Mouse (Mus musculus) hindbrain, embryonic 10.5 days (tissue): Measurements from ENCODE around the gene Thra. TPM values are rescaled to one million over a fixed set of nuclear protein-coding genes. Genes with fewer than 3 reads are reported as not detected.

Experiments used
- DNase-seq: peaks from one replicate; pipeline ENCODE4 v3.0.0-alpha.2; 2017; ENCODE audit warnings: low spot score
- H3K27ac ChIP-seq: fragments of 300-500 bp; sonication (generic); 2 replicates; pipeline ENCODE4 v1.5.1; 2016; ENCODE audit warnings: mild to moderate bottlenecking, moderate library complexity
- H3K27me3 ChIP-seq: fragments of 300-500 bp; sonication (generic); 2 replicates; pipeline ENCODE4 v1.6.1; 2016; ENCODE audit warnings: mild to moderate bottlenecking; ENCODE audit not compliant: poor library complexity, insufficient read depth, severe bottlenecking
- H3K36me3 ChIP-seq: fragments of 300-500 bp; sonication (generic); 2 replicates; pipeline ENCODE4 v1.6.1; 2016; ENCODE audit warnings: mild to moderate bottlenecking, moderate library complexity
- H3K4me1 ChIP-seq: fragments of 300-500 bp; sonication (generic); replicated peaks from 2 replicates; pipeline ENCODE4 v1.6.1; 2016; ENCODE audit warnings: mild to moderate bottlenecking
- H3K4me3 ChIP-seq: fragments of 300-500 bp; sonication (generic); 2 replicates; pipeline ENCODE4 v1.5.1; 2016; ENCODE audit warnings: mild to moderate bottlenecking, moderate library complexity
- H3K9me3 ChIP-seq: fragments of 300-500 bp; sonication (generic); 2 replicates; pipeline ENCODE4 v1.6.1; 2016; ENCODE audit warnings: mild to moderate bottlenecking, moderate library complexity
- WGBS: fragments of 180-500 bp; shearing (Covaris S2); methylation state at CpG from one replicate; pipeline ENCODE4 v1.1.7; 2016; 5-methylcytosine and 5-hydroxymethylcytosine counted together
- polyA plus RNA-seq: library from polyadenylated mRNA; unstranded; fragments of >200 nt; fragmentation: Nextera tagmentation; extraction: Ambion mirVana; gene quantifications from 2 replicates; pipeline ENCODE4 v1.2.1, GENCODE M21; 2016

Thra gene
- polyA plus RNA-seq, 1 experiment from 2014 or later, result 22.2 TPM

- Histone ChIP-seq H3K27me3 (peaks cover 5% of the 10 kb centered on the region; the same call in 1 of the 2 replicates), H3K36me3 (no peaks in the 10 kb centered on the region), H3K9me3 (no peaks in the 10 kb centered on the region), H3K27ac (peak overlapping the region; percentile 60), H3K4me3 (no peak overlapping the region), H3K4me1 (peaks cover 78% of the 10 kb centered on the region)
- 73% methylated on average over 10 of the region's 10 CpGs for WGBS
- DNase-seq, result no peak
Measured at GRCm38 (mm10) chr11:98785214-98785613, 44.8 kb downstream of the Thra start.

DNA sequence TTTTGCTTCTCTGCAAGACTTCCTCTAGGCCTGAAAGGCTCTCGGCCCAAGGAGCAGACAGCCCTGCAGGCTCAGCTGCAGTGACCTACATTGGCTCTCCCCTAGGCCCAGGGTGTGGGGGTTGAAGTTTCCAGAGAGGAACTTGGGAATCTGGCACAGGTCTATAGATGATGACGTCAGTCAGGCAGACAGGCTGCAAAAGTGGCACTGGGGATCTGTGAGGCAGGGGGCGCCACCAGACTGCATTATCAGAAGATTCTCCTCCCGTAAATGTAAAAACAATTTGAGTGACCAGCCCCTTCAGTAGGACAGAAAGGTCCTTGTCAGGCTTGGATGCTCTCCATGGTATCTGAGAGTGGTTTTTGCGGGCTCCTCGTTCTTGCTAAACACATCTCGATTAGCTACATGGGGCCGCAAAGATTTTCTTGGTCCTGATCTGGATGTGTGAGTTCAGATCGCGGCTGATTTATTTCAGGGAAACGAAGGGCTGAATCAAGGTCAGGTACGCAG lies 45.4 kb downstream of the Thra start:
- Histone ChIP-seq H3K4me3 (peak overlapping the region; percentile 30), H3K36me3 (no peaks in the 10 kb centered on the region), H3K27ac (peak overlapping the region; percentile 60), H3K4me1 (peaks cover 78% of the 10 kb centered on the region), H3K9me3 (no peaks in the 10 kb centered on the region), H3K27me3 (peaks cover 5% of the 10 kb centered on the region; the same call in 1 of the 2 replicates)
- WGBS, result 10% methylated on average over 12 of the region's 12 CpGs
- peak; percentile 70 for DNase-seq

DNA sequence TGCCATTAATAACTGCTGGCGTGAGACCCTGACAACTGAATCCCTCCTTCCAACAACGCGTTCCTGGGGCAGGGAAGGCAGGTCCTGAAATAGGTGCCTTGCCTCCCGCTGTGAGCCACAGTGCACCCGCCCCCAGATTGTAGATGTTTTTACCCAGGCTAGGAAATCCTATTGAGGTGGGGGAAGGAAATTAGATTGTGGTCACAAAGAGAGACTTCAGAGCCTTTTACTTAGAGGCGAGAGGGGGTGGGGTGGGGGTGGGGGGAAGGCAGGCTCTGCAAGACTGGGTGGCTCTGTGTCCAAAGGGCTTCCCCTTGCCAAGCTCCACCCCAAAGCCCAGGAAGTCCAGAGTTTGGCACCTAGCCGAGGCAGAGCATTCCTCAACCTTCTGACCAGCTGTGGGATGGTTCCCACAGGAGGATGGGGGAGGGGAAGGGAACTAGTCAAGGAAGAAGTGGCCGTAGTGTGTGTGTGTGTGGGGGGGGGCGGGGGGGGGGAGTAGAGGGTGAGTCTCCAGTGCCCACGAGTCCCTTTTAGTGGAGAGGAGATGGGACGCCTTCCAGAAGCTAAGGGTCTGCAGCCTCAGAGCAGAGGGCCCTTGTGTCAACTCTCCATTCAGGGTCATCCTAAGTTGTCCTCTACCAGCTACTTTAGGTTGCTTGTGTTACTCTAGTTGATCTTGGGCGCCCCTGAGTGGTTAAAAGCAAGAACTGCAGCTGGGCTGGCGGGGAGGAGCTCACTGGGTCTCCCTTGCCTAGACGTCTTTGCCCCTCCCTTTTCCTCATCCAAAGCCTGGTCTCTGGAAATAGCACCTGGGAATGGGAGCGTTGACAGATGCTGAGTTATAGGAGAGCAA lies 46.1 kb downstream of the Thra start:
- Histone ChIP-seq H3K4me1 (peaks cover 74% of the 10 kb centered on the region), H3K9me3 (no peaks in the 10 kb centered on the region), H3K36me3 (no peaks in the 10 kb centered on the region), H3K4me3 (peak overlapping the region; percentile 30), H3K27me3 (peaks cover 5% of the 10 kb centered on the region; the same call in 1 of the 2 replicates), H3K27ac (peak overlapping the region; percentile 77)
- WGBS, result 6% methylated on average over 15 of the region's 15 CpGs
- peak; percentile 95 for DNase-seq

DNA sequence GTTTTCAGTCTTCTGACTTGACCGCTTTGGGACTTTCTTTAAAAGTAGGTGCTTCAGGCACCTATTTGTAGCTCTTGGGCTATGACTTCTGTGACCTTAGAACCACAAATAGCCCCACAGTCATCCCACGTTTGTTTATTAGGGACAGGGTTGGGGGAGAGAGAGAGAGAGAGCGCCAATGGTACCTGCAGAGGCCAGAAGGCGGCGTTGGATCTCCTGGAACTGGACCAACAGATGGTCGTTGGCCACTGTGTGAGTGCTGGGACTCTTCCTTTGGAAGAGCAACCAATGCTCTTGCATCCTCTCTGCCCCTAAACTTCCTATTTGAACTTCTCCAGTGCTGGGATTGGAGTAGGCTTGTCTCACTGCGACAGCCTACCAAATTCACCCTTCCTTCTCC lies 46.8 kb downstream of the Thra start:
- Histone ChIP-seq H3K27ac (no peak overlapping the region; the same call in 1 of the 2 replicates), H3K4me1 (peaks cover 70% of the 10 kb centered on the region)

GRCm38 (mm10) chr11:98787691-98788090 lies 47.3 kb downstream of the Thra start:
- no peaks in the 10 kb centered on the region for H3K9me3 ChIP-seq
- H3K36me3 ChIP-seq, result no peaks in the 10 kb centered on the region
- H3K27me3 ChIP-seq, result peaks cover 5% of the 10 kb centered on the region; the same call in 1 of the 2 replicates
- no peak overlapping the region for H3K4me3 ChIP-seq
- H3K4me1 ChIP-seq, result peaks cover 70% of the 10 kb centered on the region
- 98% methylated on average over 1 of the region's 1 CpGs for WGBS
- no peak for DNase-seq
- H3K27ac ChIP-seq, result no peak overlapping the region

More for the DNA sequence above, 46.8 kb downstream of the Thra start:
- DNase-seq, result no peak
- H3K9me3 ChIP-seq, result no peaks in the 10 kb centered on the region
- WGBS, result 35% methylated on average over 7 of the region's 7 CpGs
- H3K36me3 ChIP-seq, result no peaks in the 10 kb centered on the region
- H3K4me3 ChIP-seq, result no peak overlapping the region
- peaks cover 5% of the 10 kb centered on the region; the same call in 1 of the 2 replicates for H3K27me3 ChIP-seq

DNA sequence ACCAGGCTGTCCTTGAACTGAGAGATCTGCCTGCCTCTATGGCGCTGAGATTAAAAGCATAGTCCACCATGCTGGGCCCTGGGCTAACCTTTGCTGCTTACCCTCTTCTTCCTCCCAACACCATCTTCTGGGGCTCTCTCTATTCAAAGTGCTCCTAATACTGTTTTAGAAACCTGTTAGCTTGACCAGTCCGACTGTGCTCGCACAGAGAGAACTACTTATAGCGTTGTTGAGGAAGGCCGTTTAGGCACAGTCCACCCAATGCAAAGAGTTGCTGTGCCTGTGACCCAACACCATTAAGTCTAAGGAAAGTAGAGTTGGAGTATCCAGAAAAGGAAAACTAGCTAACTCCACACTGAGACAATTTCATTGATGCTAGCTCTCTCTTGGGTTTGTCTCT lies 47.7 kb downstream of the Thra start:
- peaks cover 70% of the 10 kb centered on the region for H3K4me1 ChIP-seq
- H3K27me3 ChIP-seq, result peaks cover 5% of the 10 kb centered on the region; the same call in 1 of the 2 replicates
- H3K4me3 ChIP-seq, result peak overlapping the region; percentile 60; the same call in 1 of the 2 replicates
- no peak for DNase-seq
- no peaks in the 10 kb centered on the region for H3K9me3 ChIP-seq
- 94% methylated on average over 5 of the region's 5 CpGs for WGBS
- peak overlapping the region; percentile 83 for H3K27ac ChIP-seq
- H3K36me3 ChIP-seq, result no peaks in the 10 kb centered on the region

GRCm38 (mm10) chr11:98788550-98789218 lies 48.2 kb downstream of the Thra start:
- Histone ChIP-seq H3K36me3 (no peaks in the 10 kb centered on the region), H3K27ac (peak overlapping the region; percentile 83), H3K4me3 (peak overlapping the region; percentile 60), H3K4me1 (peaks cover 70% of the 10 kb centered on the region), H3K9me3 (no peaks in the 10 kb centered on the region), H3K27me3 (peaks cover 5% of the 10 kb centered on the region; the same call in 1 of the 2 replicates)
- WGBS, result 17% methylated on average over 18 of the region's 18 CpGs
- peak; percentile 88 for DNase-seq

DNA sequence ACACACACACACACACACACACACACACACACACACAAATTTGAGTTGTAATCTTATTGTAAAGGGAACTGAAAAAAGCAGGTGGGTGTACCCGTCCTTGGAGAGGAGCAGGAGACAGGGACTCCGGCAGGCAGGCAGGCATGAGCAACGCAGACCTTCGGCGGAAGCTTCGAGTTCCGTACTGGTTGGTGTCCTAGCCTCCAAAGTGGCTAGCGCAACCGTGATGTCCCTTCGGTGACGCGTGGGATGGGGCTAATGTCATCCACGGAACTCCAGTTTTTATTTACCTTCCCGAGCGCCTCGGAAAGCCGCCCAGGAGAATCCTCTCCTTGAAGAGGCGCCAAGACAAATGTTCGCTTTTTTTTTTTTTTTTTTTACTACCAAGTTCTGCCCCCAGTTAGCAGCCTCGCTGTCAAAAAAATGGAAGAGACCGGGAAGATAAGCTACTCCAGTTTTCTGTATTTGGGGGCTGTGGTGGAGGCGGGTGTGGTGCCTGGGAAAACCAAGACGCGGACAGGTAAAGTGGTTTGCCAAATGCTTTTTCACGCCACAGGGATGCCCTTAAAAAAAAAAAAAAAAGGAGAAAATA lies 48.9 kb downstream of the Thra start:
- no peak for DNase-seq
- Histone ChIP-seq H3K27ac (peak overlapping the region; percentile 83), H3K4me1 (peaks cover 71% of the 10 kb centered on the region), H3K4me3 (peak overlapping the region; percentile 60), H3K36me3 (no peaks in the 10 kb centered on the region), H3K9me3 (no peaks in the 10 kb centered on the region), H3K27me3 (peaks cover 5% of the 10 kb centered on the region; the same call in 1 of the 2 replicates)
- 2% methylated on average over 25 of the region's 25 CpGs for WGBS

GRCm38 (mm10) chr11:98789824-98790223 lies 49.4 kb downstream of the Thra start:
- Histone ChIP-seq H3K4me3 (peak overlapping the region; percentile 60), H3K9me3 (no peaks in the 10 kb centered on the region), H3K36me3 (no peaks in the 10 kb centered on the region), H3K27me3 (peaks cover 4% of the 10 kb centered on the region; the same call in 1 of the 2 replicates), H3K27ac (no peak overlapping the region), H3K4me1 (peaks cover 70% of the 10 kb centered on the region)
- DNase-seq, result no peak
- WGBS, result 40% methylated on average over 5 of the region's 5 CpGs

DNA sequence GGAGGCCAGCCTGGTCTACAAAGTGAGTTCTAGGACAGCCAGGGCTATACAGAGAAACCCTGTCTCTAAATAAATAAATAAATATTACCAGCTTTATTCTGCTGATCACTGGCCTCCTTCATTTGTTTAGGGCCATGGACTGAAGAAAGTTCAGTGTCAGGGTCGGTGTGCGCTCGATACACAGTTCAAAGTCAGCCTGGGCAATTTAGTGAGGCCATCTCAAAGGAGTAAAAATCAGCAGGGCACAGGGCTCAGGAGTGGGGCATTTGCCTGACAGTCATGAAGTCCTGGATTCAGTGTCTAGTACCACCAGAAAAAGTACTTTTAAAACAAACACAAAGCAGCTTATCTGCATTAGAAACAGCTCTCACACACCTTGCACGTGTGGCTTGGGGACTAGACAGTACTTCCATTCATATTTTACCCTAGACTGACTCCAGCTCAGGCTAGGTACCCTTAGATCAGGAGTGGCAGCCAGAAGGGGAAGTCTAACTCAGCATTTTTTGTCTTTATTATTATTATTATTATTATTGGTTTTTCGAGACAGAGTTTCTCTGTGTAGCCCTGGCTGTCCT lies 50.3 kb downstream of the Thra start:
- Histone ChIP-seq H3K4me1 (peaks cover 64% of the 10 kb centered on the region), H3K9me3 (no peaks in the 10 kb centered on the region), H3K36me3 (no peaks in the 10 kb centered on the region), H3K27me3 (no peaks in the 10 kb centered on the region), H3K27ac (no peak overlapping the region), H3K4me3 (no peak overlapping the region)
- WGBS, result 82% methylated on average over 5 of the region's 5 CpGs
- DNase-seq, result no peak

GRCm38 (mm10) chr11:98791448-98791847 lies 51.0 kb downstream of the Thra start:
- no peak for DNase-seq
- H3K4me3 ChIP-seq, result no peak overlapping the region
- H3K27ac ChIP-seq, result no peak overlapping the region
- 73% methylated on average over 1 of the region's 1 CpGs for WGBS
- H3K27me3 ChIP-seq, result no peaks in the 10 kb centered on the region
- H3K9me3 ChIP-seq, result no peaks in the 10 kb centered on the region
- no peaks in the 10 kb centered on the region for H3K36me3 ChIP-seq
- peaks cover 57% of the 10 kb centered on the region for H3K4me1 ChIP-seq

DNA sequence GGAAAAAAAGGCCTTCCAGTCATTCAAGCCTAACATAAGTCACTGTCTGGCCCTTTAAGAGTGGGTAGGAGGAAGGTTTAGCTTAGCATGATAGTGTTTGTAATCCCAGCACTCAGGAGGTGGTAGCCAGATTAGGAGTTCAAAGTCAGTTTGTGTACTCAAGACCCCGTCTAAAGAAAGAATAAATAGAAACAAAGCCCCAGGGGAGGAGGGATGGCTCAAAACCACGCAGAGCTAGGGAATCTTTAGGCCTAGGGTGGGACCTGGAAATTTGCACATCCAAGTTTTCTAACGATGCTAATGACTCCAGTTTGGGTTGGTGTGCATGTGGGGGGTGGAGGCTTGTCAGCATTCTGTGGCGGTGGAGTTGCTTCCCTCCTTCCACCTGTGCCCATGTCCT lies 51.6 kb downstream of the Thra start:
- no peaks in the 10 kb centered on the region for H3K36me3 ChIP-seq
- H3K27me3 ChIP-seq, result no peaks in the 10 kb centered on the region
- no peaks in the 10 kb centered on the region for H3K9me3 ChIP-seq
- 0 out of 2 replicates have a peak overlapping the region, but pooled peaks have one; percentile 9 for H3K4me3 ChIP-seq
- H3K4me1 ChIP-seq, result peaks cover 57% of the 10 kb centered on the region
- 8% methylated on average over 4 of the region's 4 CpGs for WGBS
- no peak for DNase-seq
- no peak overlapping the region for H3K27ac ChIP-seq
